Mouse (Mus musculus) ES-E14 (cell line): Measurements from ENCODE around the gene Nfib.

Experiments
- MAFK ChIP-seq: IDR thresholded peaks from 2 replicates; pipeline ENCODE4 v1.6.1; 2014; ENCODE audit warnings: mild to moderate bottlenecking, low read depth, low read length, inconsistent platforms; ENCODE audit not compliant: insufficient read depth
- ZC3H11A ChIP-seq: IDR thresholded peaks from 2 replicates; pipeline ENCODE4 v1.6.1; 2012; ENCODE audit warnings: low read depth, mild to moderate bottlenecking, inconsistent platforms, low read length, borderline replicate concordance

DNA sequence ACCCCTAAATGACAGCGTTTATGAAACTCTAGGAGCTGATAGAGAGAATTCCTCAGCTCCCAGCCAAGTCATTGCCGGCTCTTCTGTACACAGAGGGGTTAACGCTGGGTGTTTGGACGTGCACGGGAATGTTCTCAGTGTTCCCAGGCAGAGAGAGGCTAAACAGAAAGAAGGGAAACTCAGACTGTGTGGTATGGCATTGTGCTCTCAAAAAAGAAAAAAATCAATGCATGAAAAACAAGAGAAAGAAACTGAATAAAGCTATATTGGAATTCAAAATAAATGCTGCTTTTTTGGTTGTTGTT, 455.2 kb downstream of the Nfib start:
- no peak for TF ChIP-seq MAFK
- no peak for TF ChIP-seq ZC3H11A
